Mouse (Mus musculus) neural tube, embryonic 12.5 days (tissue): ENCODE results near the gene Bcap31. TPM values are rescaled to one million over a fixed set of nuclear protein-coding genes. Genes with fewer than 3 reads are reported as not detected.

Experiments used
- ATAC-seq: fragments of 200-750 bp; cut with Nextera tagmentation; 2 replicates; pipeline ENCODE4 v1.8.0; 2017; ENCODE audit warnings: low read depth, mild to moderate bottlenecking, moderate TSS enrichment, moderate library complexity; ENCODE audit not compliant: low FRiP score
- H3K27ac ChIP-seq: fragments of 300-500 bp; sonication (generic); 2 replicates; pipeline ENCODE4 v1.5.1; 2016
- H3K27me3 ChIP-seq: fragments of 300-500 bp; sonication (generic); replicated peaks from 2 replicates; pipeline ENCODE4 v1.6.1; 2016; ENCODE audit warnings: mild to moderate bottlenecking
- H3K36me3 ChIP-seq: fragments of 300-500 bp; sonication (generic); 2 replicates; pipeline ENCODE4 v1.6.1; 2016; ENCODE audit warnings: mild to moderate bottlenecking
- H3K4me1 ChIP-seq: fragments of 300-500 bp; sonication (generic); 2 replicates; pipeline ENCODE4 v1.6.1; 2016
- H3K4me2 ChIP-seq: fragments of 300-500 bp; sonication (generic); replicated peaks from 2 replicates; pipeline ENCODE4 v1.6.1; 2016; ENCODE audit warnings: mild to moderate bottlenecking
- H3K4me3 ChIP-seq: fragments of 300-500 bp; sonication (generic); 2 replicates; pipeline ENCODE4 v1.5.1; 2016
- H3K9ac ChIP-seq: fragments of 300-500 bp; sonication (generic); 2 replicates; pipeline ENCODE4 v1.6.1; 2016; ENCODE audit warnings: mild to moderate bottlenecking
- H3K9me3 ChIP-seq: fragments of 300-500 bp; sonication (generic); 2 replicates; pipeline ENCODE4 v1.6.1; 2016; ENCODE audit warnings: mild to moderate bottlenecking
- WGBS: fragments of 180-500 bp; shearing (Covaris S2); methylation state at CpG from one replicate; pipeline ENCODE4 v1.1.7; 2016; 5-methylcytosine and 5-hydroxymethylcytosine counted together
- polyA plus RNA-seq: library from polyadenylated mRNA; unstranded; fragments of >200 nt; fragmentation: Nextera tagmentation; extraction: Ambion mirVana; gene quantifications from 2 replicates; pipeline ENCODE4 v1.2.1, GENCODE M21; 2016

The Bcap31 gene
- polyA plus RNA-seq, 1 experiment from 2014 or later, result 129 TPM

DNA sequence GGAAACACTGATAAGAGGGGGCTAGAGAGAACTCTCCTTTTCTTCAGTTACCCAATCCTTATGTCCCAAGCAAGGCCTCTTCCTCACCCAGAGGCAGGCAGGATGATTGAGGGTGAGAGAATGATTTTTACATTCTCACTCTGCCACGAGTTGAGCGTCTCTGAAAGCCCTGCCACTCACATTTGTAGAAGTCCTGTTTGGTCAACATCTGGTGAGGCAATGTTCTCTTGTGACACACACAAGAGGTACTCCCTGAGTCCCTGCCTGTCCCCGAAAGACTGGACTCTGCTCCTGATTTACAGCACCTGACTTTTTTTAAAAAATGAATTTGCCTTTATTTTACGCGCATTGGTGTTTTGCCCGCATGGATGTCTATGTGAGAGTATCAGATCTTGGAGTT is 62.6 kb downstream of the Bcap31 start:
- 84% methylated on average over 6 of the region's 6 CpGs for WGBS
- Histone ChIP-seq H3K4me3 (no peak overlapping the region), H3K9me3 (no peaks in the 10 kb centered on the region), H3K27ac (no peak overlapping the region), H3K9ac (no peak overlapping the region), H3K27me3 (no peaks in the 10 kb centered on the region), H3K4me1 (no peaks in the 10 kb centered on the region), H3K36me3 (no peaks in the 10 kb centered on the region), H3K4me2 (no peak overlapping the region)
- no peak for ATAC-seq

- no peaks in the 10 kb centered on the region for H3K9me3 ChIP-seq
- H3K36me3 ChIP-seq, result no peaks in the 10 kb centered on the region
- no peak overlapping the region for H3K4me2 ChIP-seq
- no peak overlapping the region for H3K4me3 ChIP-seq
- no peaks in the 10 kb centered on the region for H3K27me3 ChIP-seq
- H3K27ac ChIP-seq, result no peak overlapping the region
- no peak overlapping the region for H3K9ac ChIP-seq
- 73% methylated on average over 3 of the region's 3 CpGs for WGBS
- no peak for ATAC-seq
- no peaks in the 10 kb centered on the region for H3K4me1 ChIP-seq
Measured at GRCm38 (mm10) chrX:73650869-73651268, 65.1 kb downstream of the Bcap31 start.

- H3K4me1 ChIP-seq, result no peaks in the 10 kb centered on the region
- H3K36me3 ChIP-seq, result no peaks in the 10 kb centered on the region
- H3K27ac ChIP-seq, result no peak overlapping the region
- H3K4me2 ChIP-seq, result no peak overlapping the region
- H3K9me3 ChIP-seq, result no peaks in the 10 kb centered on the region
- H3K9ac ChIP-seq, result no peak overlapping the region
- H3K27me3 ChIP-seq, result peaks cover 16% of the 10 kb centered on the region
- H3K4me3 ChIP-seq, result no peak overlapping the region
- WGBS, result 43% methylated on average over 4 of the region's 4 CpGs
- ATAC-seq, result no peak
Measured at GRCm38 (mm10) chrX:73645121-73645520, 70.9 kb downstream of the Bcap31 start.

GRCm38 (mm10) chrX:73639901-73640469 is 76.0 kb downstream of the Bcap31 start:
- H3K27me3 ChIP-seq, result peaks cover 61% of the 10 kb centered on the region

DNA sequence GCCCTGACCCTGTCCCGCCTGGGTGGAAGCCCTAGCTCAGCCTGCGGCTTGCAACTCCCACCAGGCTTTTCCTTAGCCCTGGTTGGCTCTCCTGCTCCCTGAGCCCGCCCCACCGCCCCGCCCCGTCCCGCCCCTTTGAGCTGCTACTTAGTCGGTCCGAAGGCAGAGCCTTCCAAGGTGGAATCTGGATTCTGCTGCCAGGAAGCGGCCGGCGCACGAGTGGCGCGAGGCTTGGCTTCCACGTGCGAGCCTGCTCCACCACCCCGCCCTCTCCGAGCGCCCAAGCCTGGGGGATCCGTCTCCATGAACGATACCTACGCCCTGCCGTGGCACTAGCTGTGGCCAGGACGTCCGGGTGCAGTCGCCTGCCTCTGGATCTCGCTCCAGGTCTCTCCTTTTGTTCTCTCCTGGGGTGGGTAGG is 76.7 kb downstream of the Bcap31 start, which contains the start of gene Dusp9:
Dusp9 (plus strand) TSS at position 165 of the 421 bp plus-strand sequence.
- Histone ChIP-seq H3K4me1 (no peaks in the 10 kb centered on the region), H3K4me3 (peak within 1 kb of the TSS; percentile 22), H3K4me2 (peak within 1 kb of the TSS; percentile 58), H3K36me3 (no peaks in the 10 kb centered on the region), H3K27ac (no peak within 1 kb of the TSS), H3K27me3 (peaks cover 63% of the 10 kb centered on the region), H3K9me3 (no peaks in the 10 kb centered on the region), H3K9ac (no peak within 1 kb of the TSS)
- WGBS, result 25% methylated on average over 28 of the region's 28 CpGs
- ATAC-seq, result peak; percentile 72

More at GRCm38 (mm10) chrX:73639901-73640469, 76.0 kb downstream of the Bcap31 start:
- ATAC-seq, result no peak; the same call in 1 of the 2 replicates
- Histone ChIP-seq H3K4me3 (peak overlapping the region; percentile 22), H3K4me1 (no peaks in the 10 kb centered on the region), H3K4me2 (peak overlapping the region; percentile 58), H3K9ac (no peak overlapping the region), H3K27ac (no peak overlapping the region), H3K9me3 (no peaks in the 10 kb centered on the region), H3K36me3 (no peaks in the 10 kb centered on the region)
- 16% methylated on average over 41 of the region's 41 CpGs for WGBS

- Histone ChIP-seq H3K9me3 (no peaks in the 10 kb centered on the region), H3K27me3 (peaks cover 63% of the 10 kb centered on the region), H3K27ac (no peak overlapping the region), H3K4me3 (peak overlapping the region; percentile 21), H3K36me3 (no peaks in the 10 kb centered on the region), H3K4me2 (peak overlapping the region; percentile 57), H3K4me1 (no peaks in the 10 kb centered on the region), H3K9ac (no peak overlapping the region)
- ATAC-seq, result no peak
- 16% methylated on average over 18 of the region's 19 CpGs for WGBS
Measured at GRCm38 (mm10) chrX:73637415-73637814, 78.6 kb downstream of the Bcap31 start.

Other genes with a start within 250 kb of the Bcap31 start
- gene Bgn, start 232.6 kb downstream of the Bcap31 start, polyA plus RNA-seq, result 21.2 and 28.6 TPM in 2 replicates
- 1.4 and 2.2 TPM in 2 replicates for gene Atp2b3, start 213.1 kb downstream of the Bcap31 start, polyA plus RNA-seq
- 5.2 and 6.4 TPM in 2 replicates for gene Dusp9, start 76.8 kb downstream of the Bcap31 start, polyA plus RNA-seq
- gene Pnck, start 56.1 kb downstream of the Bcap31 start, polyA plus RNA-seq, result 35.2 and 37.8 TPM in 2 replicates
- 6.7 and 7.9 TPM in 2 replicates for gene Slc6a8, start 43.0 kb downstream of the Bcap31 start, polyA plus RNA-seq
- gene Abcd1, start 422 bp upstream of the Bcap31 start, polyA plus RNA-seq, result 11.5 and 12.0 TPM in 2 replicates
- 0.37 and 0.57 TPM in 2 replicates for gene Plxnb3, start 40.9 kb upstream of the Bcap31 start, polyA plus RNA-seq
- gene Srpk3, start 58.2 kb upstream of the Bcap31 start, polyA plus RNA-seq, result 5.2 and 7.0 TPM in 2 replicates
- gene Idh3g, start 70.7 kb upstream of the Bcap31 start, polyA plus RNA-seq, result 167 and 181 TPM in 2 replicates
- gene Ssr4, start 70.9 kb upstream of the Bcap31 start, polyA plus RNA-seq, result 121 and 128 TPM in 2 replicates
- 2.7 and 3.1 TPM in 2 replicates for gene Pdzd4, start 108.8 kb upstream of the Bcap31 start, polyA plus RNA-seq
- gene Avpr2, start 175.9 kb upstream of the Bcap31 start, polyA plus RNA-seq, result 0.08 TPM in 1 of 2 replicates, not detected in the other
- 46.2 and 67.5 TPM in 2 replicates for gene L1cam, start 179.9 kb upstream of the Bcap31 start, polyA plus RNA-seq
- 2.4 and 3.1 TPM in 2 replicates for gene Arhgap4, start 205.7 kb upstream of the Bcap31 start, polyA plus RNA-seq
- gene Naa10, start 205.8 kb upstream of the Bcap31 start, polyA plus RNA-seq, result 112 and 114 TPM in 2 replicates
- 16.9 and 17.6 TPM in 2 replicates for gene Renbp, start 214.7 kb upstream of the Bcap31 start, polyA plus RNA-seq